Mouse (Mus musculus): ENCODE results near the gene Pisd. TPM values are rescaled to one million over a fixed set of nuclear protein-coding genes. Genes with fewer than 3 reads are reported as not detected.
"Not testable (repeated sequence)": the region's sequence is repeated elsewhere in the genome, so short reads cannot be mapped to it uniquely, and the experiment has no call there.

Gene Pisd
- polyA plus RNA-seq, 1 experiment from 2014 or later: 77.7 TPM

- no peaks in the 10 kb centered on the region for H3K9me3 ChIP-seq (replicated peaks)
- H3K4me3 ChIP-seq: no peak overlapping the region
- H3K27ac ChIP-seq: no peak overlapping the region
- H3K4me1 ChIP-seq: peaks cover 6% of the 10 kb centered on the region
- H3K36me3 ChIP-seq: peaks cover 45% of the 10 kb centered on the region
- WGBS: 96% methylated on average over 3 of the region's 3 CpGs
- no peak for DNase-seq (ENCODE audit: low spot score)
- no peaks in the 10 kb centered on the region for H3K27me3 ChIP-seq (ENCODE audit: low read depth, poor library complexity, severe bottlenecking)
These were observed 45.3 kb downstream of the Pisd start for GRCm38 (mm10) chr5:32740138-32740537.

GRCm38 (mm10) chr5:32736770-32737169 lies 48.7 kb downstream of the Pisd start:
- peaks cover 52% of the 10 kb centered on the region for H3K36me3 ChIP-seq
- H3K9me3 ChIP-seq (replicated peaks); H3K27me3 ChIP-seq (ENCODE audit: low read depth, poor library complexity, severe bottlenecking); H3K4me3 ChIP-seq; DNase-seq (ENCODE audit: low spot score); H3K4me1 ChIP-seq; H3K27ac ChIP-seq: not testable (repeated sequence)
- 92% methylated on average over 3 of the region's 3 CpGs for WGBS

GRCm38 (mm10) chr5:32735779-32736178 lies 49.7 kb downstream of the Pisd start:
- no peak overlapping the region for H3K27ac ChIP-seq
- no peak for DNase-seq (ENCODE audit: low spot score)
- H3K4me1 ChIP-seq: no peaks in the 10 kb centered on the region
- H3K36me3 ChIP-seq: peaks cover 49% of the 10 kb centered on the region
- H3K27me3 ChIP-seq (ENCODE audit: low read depth, poor library complexity, severe bottlenecking): no peaks in the 10 kb centered on the region
- peaks cover 2% of the 10 kb centered on the region; the same call in 1 of the 2 replicates for H3K9me3 ChIP-seq (replicated peaks)
- H3K4me3 ChIP-seq: no peak overlapping the region
- 90% methylated on average over 6 of the region's 6 CpGs for WGBS

- not testable (repeated sequence) for H3K4me1 ChIP-seq; H3K27me3 ChIP-seq (ENCODE audit: low read depth, poor library complexity, severe bottlenecking); H3K9me3 ChIP-seq (replicated peaks); DNase-seq (ENCODE audit: low spot score); H3K27ac ChIP-seq; H3K4me3 ChIP-seq
- WGBS: 95% methylated on average over 6 of the region's 6 CpGs
- H3K36me3 ChIP-seq: peaks cover 46% of the 10 kb centered on the region
These were observed 51.6 kb downstream of the Pisd start for GRCm38 (mm10) chr5:32733892-32734291.

- H3K4me3 ChIP-seq: no peak overlapping the region
- H3K27me3 ChIP-seq (ENCODE audit: low read depth, poor library complexity, severe bottlenecking): no peaks in the 10 kb centered on the region
- peaks cover 9% of the 10 kb centered on the region for H3K36me3 ChIP-seq
- peaks cover 2% of the 10 kb centered on the region; the same call in 1 of the 2 replicates for H3K9me3 ChIP-seq (replicated peaks)
- no peak overlapping the region for H3K27ac ChIP-seq
- DNase-seq (ENCODE audit: low spot score): no peak
- 87% methylated on average over 8 of the region's 8 CpGs for WGBS
- H3K4me1 ChIP-seq: no peaks in the 10 kb centered on the region
These were observed 56.6 kb downstream of the Pisd start for GRCm38 (mm10) chr5:32728851-32729250.

GRCm38 (mm10) chr5:32728300-32728699 lies 57.1 kb downstream of the Pisd start:
- peaks cover 4% of the 10 kb centered on the region for H3K36me3 ChIP-seq
- no peak for DNase-seq (ENCODE audit: low spot score)
- 88% methylated on average over 7 of the region's 7 CpGs for WGBS
- no peak overlapping the region for H3K4me3 ChIP-seq
- H3K27me3 ChIP-seq (ENCODE audit: low read depth, poor library complexity, severe bottlenecking): no peaks in the 10 kb centered on the region
- no peaks in the 10 kb centered on the region for H3K4me1 ChIP-seq
- H3K27ac ChIP-seq: no peak overlapping the region
- peaks cover 2% of the 10 kb centered on the region; the same call in 1 of the 2 replicates for H3K9me3 ChIP-seq (replicated peaks)

- H3K9me3 ChIP-seq (replicated peaks); H3K36me3 ChIP-seq; H3K4me1 ChIP-seq; H3K4me3 ChIP-seq; H3K27me3 ChIP-seq (ENCODE audit: low read depth, poor library complexity, severe bottlenecking); H3K27ac ChIP-seq; DNase-seq (ENCODE audit: low spot score): not testable (repeated sequence)
- 78% methylated on average over 3 of the region's 3 CpGs for WGBS
These were observed 60.0 kb downstream of the Pisd start for GRCm38 (mm10) chr5:32725397-32725796.

GRCm38 (mm10) chr5:32723981-32724380 lies 61.5 kb downstream of the Pisd start:
- Histone ChIP-seq H3K4me1 (peaks cover under 1% of the 10 kb centered on the region), H3K9me3 (replicated peaks) (peaks cover 2% of the 10 kb centered on the region; the same call in 1 of the 2 replicates), H3K4me3 (no peak overlapping the region), H3K36me3 (no peaks in the 10 kb centered on the region), H3K27ac (no peak overlapping the region), H3K27me3 (ENCODE audit: low read depth, poor library complexity, severe bottlenecking) (no peaks in the 10 kb centered on the region)
- 88% methylated on average over 7 of the region's 7 CpGs for WGBS
- DNase-seq (ENCODE audit: low spot score): no peak

GRCm38 (mm10) chr5:32722711-32723110 lies 62.7 kb downstream of the Pisd start:
- H3K36me3 ChIP-seq; H3K27me3 ChIP-seq (ENCODE audit: low read depth, poor library complexity, severe bottlenecking); H3K9me3 ChIP-seq (replicated peaks); H3K4me1 ChIP-seq; H3K4me3 ChIP-seq; H3K27ac ChIP-seq; DNase-seq (ENCODE audit: low spot score): not testable (repeated sequence)
- 86% methylated on average over 8 of the region's 8 CpGs for WGBS

GRCm38 (mm10) chr5:32722263-32722662 lies 63.2 kb downstream of the Pisd start:
- no peaks in the 10 kb centered on the region for H3K27me3 ChIP-seq (ENCODE audit: low read depth, poor library complexity, severe bottlenecking)
- no peak overlapping the region for H3K27ac ChIP-seq
- 78% methylated on average over 7 of the region's 7 CpGs for WGBS
- no peak for DNase-seq (ENCODE audit: low spot score)
- no peaks in the 10 kb centered on the region for H3K36me3 ChIP-seq
- H3K9me3 ChIP-seq (replicated peaks): peaks cover 2% of the 10 kb centered on the region; the same call in 1 of the 2 replicates
- no peak overlapping the region for H3K4me3 ChIP-seq
- peaks cover 3% of the 10 kb centered on the region for H3K4me1 ChIP-seq

GRCm38 (mm10) chr5:32721316-32721715 lies 64.1 kb downstream of the Pisd start:
- H3K27ac ChIP-seq: no peak overlapping the region
- H3K36me3 ChIP-seq: no peaks in the 10 kb centered on the region
- H3K9me3 ChIP-seq (replicated peaks): peaks cover 2% of the 10 kb centered on the region; the same call in 1 of the 2 replicates
- peaks cover 3% of the 10 kb centered on the region for H3K4me1 ChIP-seq
- no peak for DNase-seq (ENCODE audit: low spot score)
- H3K4me3 ChIP-seq: no peak overlapping the region
- 74% methylated on average over 3 of the region's 3 CpGs for WGBS
- no peaks in the 10 kb centered on the region for H3K27me3 ChIP-seq (ENCODE audit: low read depth, poor library complexity, severe bottlenecking)

- Histone ChIP-seq H3K9me3 (replicated peaks) (peaks cover 2% of the 10 kb centered on the region; the same call in 1 of the 2 replicates), H3K27ac (no peak overlapping the region), H3K27me3 (ENCODE audit: low read depth, poor library complexity, severe bottlenecking) (no peaks in the 10 kb centered on the region), H3K4me3 (no peak overlapping the region), H3K36me3 (no peaks in the 10 kb centered on the region), H3K4me1 (peaks cover 3% of the 10 kb centered on the region)
- DNase-seq (ENCODE audit: low spot score): no peak
- WGBS: 84% methylated on average over 9 of the region's 9 CpGs
These were observed 65.0 kb downstream of the Pisd start for GRCm38 (mm10) chr5:32720416-32720815.

- Histone ChIP-seq H3K4me1 (peaks cover 3% of the 10 kb centered on the region), H3K36me3 (no peaks in the 10 kb centered on the region), H3K4me3 (no peak overlapping the region), H3K27me3 (ENCODE audit: low read depth, poor library complexity, severe bottlenecking) (no peaks in the 10 kb centered on the region), H3K9me3 (replicated peaks) (no peaks in the 10 kb centered on the region), H3K27ac (no peak overlapping the region)
- 69% methylated on average over 6 of the region's 6 CpGs for WGBS
- no peak for DNase-seq (ENCODE audit: low spot score)
These were observed 66.5 kb downstream of the Pisd start for GRCm38 (mm10) chr5:32718916-32719315.

- Histone ChIP-seq H3K4me3 (no peak overlapping the region), H3K36me3 (no peaks in the 10 kb centered on the region), H3K27me3 (ENCODE audit: low read depth, poor library complexity, severe bottlenecking) (no peaks in the 10 kb centered on the region), H3K9me3 (replicated peaks) (no peaks in the 10 kb centered on the region), H3K27ac (no peak overlapping the region), H3K4me1 (peaks cover 7% of the 10 kb centered on the region)
- 70% methylated on average over 1 of the region's 1 CpGs for WGBS
- DNase-seq (ENCODE audit: low spot score): no peak
These were observed 67.7 kb downstream of the Pisd start for GRCm38 (mm10) chr5:32717726-32718125.

All from limb, embryonic 10.5 days (tissue).